Mouse (Mus musculus) gonadal fat pad, adult 2 months (tissue): ENCODE data around the gene Rapgefl1. TPM values are rescaled to one million over a fixed set of nuclear protein-coding genes. Genes with fewer than 3 reads are reported as not detected.
A peak's percentile ranks its signal among the peaks of the same experiment; 100 is the strongest.
"Not testable (repeated sequence)": the region's sequence is repeated elsewhere in the genome, so short reads cannot be mapped to it uniquely, and the experiment has no call there.

Experiments used
- DNase-seq: peaks from one replicate; pipeline ENCODE4 v3.0.0-alpha.2; 2012; ENCODE audit warnings: low read depth
- polyA plus RNA-seq: library from polyadenylated mRNA; depleted of rRNA; stranded (reverse); fragments of >200 nt; gene quantifications from 2 replicates; pipeline ENCODE4 v1.2.3, GENCODE M21; 2012

The Rapgefl1 gene
- polyA plus RNA-seq, 1 experiment, result 4.0 TPM

GRCm38 (mm10) chr11:98816706-98817239, 19.8 kb upstream of the Rapgefl1 start:
- no peak for DNase-seq

GRCm38 (mm10) chr11:98820968-98821367, 15.6 kb upstream of the Rapgefl1 start:
- DNase-seq, result no peak

- DNase-seq, result not testable (repeated sequence)
These were observed 10.5 kb upstream of the Rapgefl1 start for GRCm38 (mm10) chr11:98826071-98826470.

GRCm38 (mm10) chr11:98827877-98828276, 8.7 kb upstream of the Rapgefl1 start:
- DNase-seq, result no peak

- DNase-seq, result no peak
These were observed 7.4 kb upstream of the Rapgefl1 start for GRCm38 (mm10) chr11:98829091-98829775.

GRCm38 (mm10) chr11:98829875-98830274, 6.7 kb upstream of the Rapgefl1 start:
- DNase-seq, result no peak

- no peak for DNase-seq
These were observed 1.3 kb upstream of the Rapgefl1 start for GRCm38 (mm10) chr11:98835296-98835695.

- no peak for DNase-seq
These were observed 860 bp upstream of the Rapgefl1 start for GRCm38 (mm10) chr11:98835725-98836124.

- no peak for DNase-seq
These were observed 457 bp upstream of the Rapgefl1 start for GRCm38 (mm10) chr11:98836128-98836527.

GRCm38 (mm10) chr11:98837231-98837704, 683 bp downstream of the Rapgefl1 start:
- DNase-seq, result no peak

GRCm38 (mm10) chr11:98837917-98838316, 1.3 kb downstream of the Rapgefl1 start:
- DNase-seq, result no peak

- DNase-seq, result no peak
These were observed 1.9 kb downstream of the Rapgefl1 start for GRCm38 (mm10) chr11:98838512-98838911.

GRCm38 (mm10) chr11:98839402-98839801, 2.8 kb downstream of the Rapgefl1 start:
- peak; percentile 79 for DNase-seq

- no peak for DNase-seq
These were observed 3.3 kb downstream of the Rapgefl1 start for GRCm38 (mm10) chr11:98839897-98840296.

GRCm38 (mm10) chr11:98846016-98846415, 9.4 kb downstream of the Rapgefl1 start:
- DNase-seq, result no peak

- DNase-seq, result no peak
These were observed 10.4 kb downstream of the Rapgefl1 start for GRCm38 (mm10) chr11:98846865-98847604.

GRCm38 (mm10) chr11:98849196-98849894, 12.8 kb downstream of the Rapgefl1 start:
- DNase-seq, result no peak

- DNase-seq, result no peak
These were observed 13.8 kb downstream of the Rapgefl1 start for GRCm38 (mm10) chr11:98850100-98851093.

GRCm38 (mm10) chr11:98854116-98854515, 17.5 kb downstream of the Rapgefl1 start:
- DNase-seq, result no peak

GRCm38 (mm10) chr11:98854659-98855058, 18.1 kb downstream of the Rapgefl1 start:
- DNase-seq, result no peak
